Mouse (Mus musculus) MEL (cell line): ENCODE results near the gene Map2k5. TPM values are rescaled to one million over a fixed set of nuclear protein-coding genes. Genes with fewer than 3 reads are reported as not detected.
A peak's percentile ranks its signal among the peaks of the same experiment; 100 is the strongest.

Source experiments
- DNase-seq: peaks from one replicate; pipeline ENCODE4 v3.0.0; 2011; ENCODE audit warnings: low read depth, low spot score
- H3K27ac ChIP-seq: 2 replicates; pipeline ENCODE4 v1.5.1; 2012; ENCODE audit warnings: low read depth, mild to moderate bottlenecking, control low read depth, low read length, moderate library complexity; ENCODE audit not compliant: control insufficient read depth
- H3K27me3 ChIP-seq, 2 experiments: fragments of 150-350 bp in 1 of 2; sonication (generic) in 1 of 2; 2 replicates each; pipeline ENCODE4 v1.6.1; 2012; ENCODE audit warnings: low read length in 2 of 2, mild to moderate bottlenecking in 2 of 2, improper control_type of control experiment in 1 of 2, moderate library complexity in 1 of 2; ENCODE audit not compliant: insufficient read depth in 2 of 2, control insufficient read depth in 1 of 2
- H3K36me3 ChIP-seq, 2 experiments: 2 replicates each; pipeline ENCODE4 v1.6.1; 2012 to 2014; ENCODE audit warnings: low read length in 2 of 2, improper control_type of control experiment in 1 of 2, inconsistent platforms in 1 of 2, mild to moderate bottlenecking in 1 of 2; ENCODE audit not compliant: insufficient read depth in 2 of 2, control insufficient read depth in 1 of 2
- H3K4me1 ChIP-seq, 2 experiments: fragments of 150-350 bp in 1 of 2; sonication (generic) in 1 of 2; 2 replicates each; pipeline ENCODE4 v1.6.1; 2012; ENCODE audit warnings: low read length in 2 of 2, improper control_type of control experiment in 1 of 2, mild to moderate bottlenecking in 1 of 2; ENCODE audit not compliant: insufficient read depth in 2 of 2, control insufficient read depth in 1 of 2
- H3K4me3 ChIP-seq, 2 experiments: fragments of 150-350 bp in 1 of 2; sonication (generic) in 1 of 2; 2 replicates each; pipeline ENCODE4 v1.5.1; 2012; ENCODE audit warnings: low read depth in 2 of 2, low read length in 2 of 2, mild to moderate bottlenecking in 2 of 2, moderate library complexity in 2 of 2, control low read depth in 1 of 2, improper control_type of control experiment in 1 of 2; ENCODE audit not compliant: control insufficient read depth in 1 of 2, insufficient read depth in 1 of 2
- H3K79me2 ChIP-seq: 2 replicates; pipeline ENCODE4 v1.6.1; 2012; ENCODE audit warnings: mild to moderate bottlenecking, low read length, moderate library complexity; ENCODE audit not compliant: control insufficient read depth, poor library complexity, insufficient read depth
- H3K9ac ChIP-seq: 2 replicates; pipeline ENCODE4 v1.6.1; 2012; ENCODE audit warnings: low read depth, mild to moderate bottlenecking, control low read depth, low read length, moderate library complexity; ENCODE audit not compliant: control insufficient read depth, poor library complexity, severe bottlenecking
- H3K9me3 ChIP-seq: fragments of 150-350 bp; sonication (generic); replicated peaks from 2 replicates; pipeline ENCODE4 v1.6.1; 2012; ENCODE audit warnings: mild to moderate bottlenecking, low read length, improper control_type of control experiment, moderate library complexity; ENCODE audit not compliant: insufficient read depth
- CHD1 ChIP-seq: IDR thresholded peaks from 2 replicates; pipeline ENCODE4 v1.6.1; 2012; ENCODE audit warnings: low read depth, mild to moderate bottlenecking, inconsistent platforms, low read length, improper control_type of control experiment
- E2F4 ChIP-seq: IDR thresholded peaks from 2 replicates; pipeline ENCODE4 v1.6.1; 2011; ENCODE audit warnings: low read depth, low read length, improper control_type of control experiment, borderline replicate concordance
- EP300 ChIP-seq, 2 experiments: IDR thresholded peaks; 2 replicates each; pipeline ENCODE4 v1.6.1; 2011; ENCODE audit warnings: improper control_type of control experiment in 2 of 2, low read length in 2 of 2, low read depth in 1 of 2, mild to moderate bottlenecking in 1 of 2
- GABPA ChIP-seq: IDR thresholded peaks from 2 replicates; pipeline ENCODE4 v1.6.1; 2012; ENCODE audit warnings: low read depth, mild to moderate bottlenecking, inconsistent platforms, low read length, improper control_type of control experiment, moderate library complexity
- HCFC1 ChIP-seq: IDR thresholded peaks from 2 replicates; pipeline ENCODE4 v1.6.1; 2012; ENCODE audit warnings: low read depth, mild to moderate bottlenecking, inconsistent platforms, low read length, improper control_type of control experiment, moderate library complexity
- JUND ChIP-seq: IDR thresholded peaks from 2 replicates; pipeline ENCODE4 v1.6.1; 2011; ENCODE audit warnings: low read depth, mild to moderate bottlenecking, improper control_type of control experiment, low read length
- MAFK ChIP-seq: IDR thresholded peaks from 2 replicates; pipeline ENCODE4 v1.6.1; 2011; ENCODE audit warnings: low read depth, mild to moderate bottlenecking, low read length, improper control_type of control experiment, borderline replicate concordance
- MEF2A ChIP-seq: IDR thresholded peaks from 2 replicates; pipeline ENCODE4 v1.6.1; 2014; ENCODE audit warnings: low read depth, mild to moderate bottlenecking, inconsistent platforms, low read length, improper control_type of control experiment; ENCODE audit not compliant: poor library complexity, insufficient replicate concordance, severe bottlenecking; ENCODE audit errors: extremely low read depth
- MYB ChIP-seq: IDR thresholded peaks from 2 replicates; pipeline ENCODE4 v1.6.1; 2011; ENCODE audit warnings: mild to moderate bottlenecking, low read depth, low read length, improper control_type of control experiment
- NRF1 ChIP-seq: IDR thresholded peaks from 2 replicates; pipeline ENCODE4 v1.6.1; 2014; ENCODE audit warnings: low read depth, mild to moderate bottlenecking, inconsistent platforms, low read length, improper control_type of control experiment, moderate library complexity; ENCODE audit not compliant: poor library complexity, insufficient read depth, severe bottlenecking
- POLR2AphosphoS5 ChIP-seq: IDR thresholded peaks from 2 replicates; pipeline ENCODE4 v1.6.1; 2012; ENCODE audit warnings: low read depth, borderline replicate concordance, mild to moderate bottlenecking, inconsistent platforms, low read length, moderate library complexity, mixed read lengths
- SIN3A ChIP-seq: IDR thresholded peaks from 2 replicates; pipeline ENCODE4 v1.6.1; 2012; ENCODE audit warnings: low read length, improper control_type of control experiment, inconsistent platforms
- USF1 ChIP-seq: IDR thresholded peaks from 2 replicates; pipeline ENCODE4 v1.6.1; 2014; ENCODE audit warnings: low read depth, mild to moderate bottlenecking, inconsistent platforms, low read length, improper control_type of control experiment, moderate library complexity
- USF2 ChIP-seq, 2 experiments: IDR thresholded peaks; 2 replicates each; pipeline ENCODE4 v1.6.1; 2011 to 2012; ENCODE audit warnings: improper control_type of control experiment in 2 of 2, low read length in 2 of 2, borderline replicate concordance in 1 of 2, inconsistent platforms in 1 of 2, low read depth in 1 of 2, mild to moderate bottlenecking in 1 of 2; ENCODE audit not compliant: insufficient read depth in 1 of 2
- ZC3H11A ChIP-seq: IDR thresholded peaks from 2 replicates; pipeline ENCODE4 v1.6.1; 2012; ENCODE audit warnings: low read depth, mild to moderate bottlenecking, inconsistent platforms, low read length, improper control_type of control experiment
- ZKSCAN1 ChIP-seq: IDR thresholded peaks from 2 replicates; pipeline ENCODE4 v1.6.1; 2012; ENCODE audit warnings: low read depth, mild to moderate bottlenecking, inconsistent platforms, low read length, improper control_type of control experiment, moderate library complexity
- ZMIZ1 ChIP-seq: IDR thresholded peaks from 2 replicates; pipeline ENCODE4 v1.6.1; 2012; ENCODE audit warnings: low read depth, mild to moderate bottlenecking, inconsistent platforms, low read length, improper control_type of control experiment, moderate library complexity
- polyA plus RNA-seq, 2 experiments: library from polyadenylated mRNA; stranded (reverse) in 1 of 2; unstranded in 1 of 2; fragments of >175 nt in 1 of 2; fragments of >200 nt in 1 of 2; gene quantifications; 2 replicates each; pipeline versions ENCODE4 v1.2.1 to v1.2.4; 2012; ENCODE audit warnings: low replicate concordance in 2 of 2, low read depth in 1 of 2; ENCODE audit not compliant: insufficient read length in 2 of 2, insufficient read depth in 1 of 2, missing spikeins in 1 of 2
- total RNA-seq: library from RNA; depleted of rRNA; stranded (reverse); fragments of 300-350 nt; gene quantifications from 2 replicates; pipeline ENCODE4 v1.2.3, GENCODE M21; 2012

The Map2k5 gene
- total and polyA plus RNA-seq, 3 experiments = 9.6 to 29.1 TPM; not detected in 1

GRCm38 (mm10) chr9:63151072-63151870, 226.4 kb downstream of the Map2k5 start:
- H3K9me3 ChIP-seq = no peaks in the 10 kb centered on the region
- no peak overlapping the region for H3K4me3 ChIP-seq
- no peaks in the 10 kb centered on the region for H3K36me3 ChIP-seq
- no peaks in the 10 kb centered on the region for H3K27me3 ChIP-seq
- no peaks in the 10 kb centered on the region for H3K79me2 ChIP-seq
- TF ChIP-seq MEF2A (no peak), POLR2AphosphoS5 (no peak), GABPA (no peak), NRF1 (no peak), MAFK (no peak), JUND (no peak), SIN3A (no peak), USF1 (no peak), EP300 (IDR thresholded peaks at IDR 0.05; ENCODE audit: low read depth in 1 of 2, low read length in 2 of 2) (no peak), CHD1 (no peak), E2F4 (no peak), USF2 (IDR thresholded peaks at IDR 0.05; ENCODE audit: borderline replicate concordance in 1 of 2, insufficient read depth in 1 of 2, low read depth in 1 of 2, low read length in 2 of 2) (no peak)
- no peak overlapping the region for H3K27ac ChIP-seq
- DNase-seq = peak; percentile 33
- no peak overlapping the region for H3K9ac ChIP-seq
- no peaks in the 10 kb centered on the region for H3K4me1 ChIP-seq

DNA sequence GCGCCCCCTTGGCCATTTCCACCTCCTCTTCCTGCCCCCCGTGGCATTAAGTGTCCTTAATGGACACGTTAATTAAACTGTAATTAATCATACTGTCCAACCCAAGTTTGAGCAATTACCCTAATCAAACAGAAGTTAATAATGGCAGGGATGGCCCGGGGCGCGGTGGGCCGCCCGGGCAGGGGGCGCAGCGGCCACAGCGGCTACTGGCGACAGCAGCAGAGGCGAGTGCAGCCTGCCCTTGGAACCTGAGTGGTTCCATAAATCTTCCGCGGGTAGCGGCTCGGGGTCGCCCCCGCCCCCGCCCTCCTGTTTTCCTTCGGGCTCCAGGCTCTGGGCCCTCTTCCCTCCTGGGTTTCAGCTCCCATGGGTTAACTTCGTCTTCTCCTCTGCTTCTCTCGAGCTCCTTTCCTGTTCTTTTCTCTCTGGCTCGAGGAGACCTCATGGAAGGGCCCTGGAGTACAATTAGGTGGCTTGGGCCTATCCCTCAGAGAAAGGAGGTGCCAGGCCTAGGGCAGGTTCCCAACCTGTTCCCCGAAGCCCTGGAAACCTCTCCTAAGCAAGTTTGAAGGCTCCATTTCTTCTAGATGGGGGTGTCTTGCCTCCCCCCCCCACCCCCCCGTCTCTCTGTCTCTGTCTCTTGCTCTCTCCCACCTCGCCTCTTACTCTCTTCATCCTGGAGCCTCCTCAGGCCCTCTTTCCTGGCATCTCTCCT, 227.5 kb downstream of the Map2k5 start:
- no peaks in the 10 kb centered on the region for H3K4me1 ChIP-seq
- H3K4me3 ChIP-seq = no peak overlapping the region
- TF ChIP-seq E2F4 (no peak), ZMIZ1 (no peak), GABPA (no peak), ZKSCAN1 (no peak), ZC3H11A (no peak), MYB (no peak), MAFK (no peak), HCFC1 (no peak)
- TF ChIP-seq, all 39 proteins: peak for 0
- H3K27ac ChIP-seq = no peak overlapping the region
- DNase-seq = no peak
- no peaks in the 10 kb centered on the region for H3K79me2 ChIP-seq
- H3K27me3 ChIP-seq = no peaks in the 10 kb centered on the region
- H3K36me3 ChIP-seq = no peaks in the 10 kb centered on the region
- no peak overlapping the region for H3K9ac ChIP-seq
- no peaks in the 10 kb centered on the region for H3K9me3 ChIP-seq
